Mouse (Mus musculus) hindbrain, embryonic 16.5 days (tissue): ENCODE data around the gene Stub1. TPM values are rescaled to one million over a fixed set of nuclear protein-coding genes. Genes with fewer than 3 reads are reported as not detected.
A peak's percentile ranks its signal among the peaks of the same experiment; 100 is the strongest.

Experiments used
- ATAC-seq: fragments of 200-750 bp; cut with Nextera tagmentation; 2 replicates; pipeline ENCODE4 v1.8.0; 2017; ENCODE audit warnings: moderate TSS enrichment, moderate library complexity
- H3K27ac ChIP-seq: fragments of 300-500 bp; sonication (generic); 2 replicates; pipeline ENCODE4 v1.5.1; 2014; ENCODE audit warnings: low read depth, mild to moderate bottlenecking, control low read depth, low read length, moderate library complexity
- H3K27me3 ChIP-seq: fragments of 300-500 bp; sonication (generic); replicated peaks from 2 replicates; pipeline ENCODE4 v1.6.1; 2014; ENCODE audit warnings: low read length; ENCODE audit not compliant: control insufficient read depth, insufficient read depth
- H3K36me3 ChIP-seq: fragments of 300-500 bp; sonication (generic); 2 replicates; pipeline ENCODE4 v1.6.1; 2014; ENCODE audit warnings: mild to moderate bottlenecking, low read length, moderate library complexity, mixed read lengths; ENCODE audit not compliant: control insufficient read depth, insufficient read depth
- H3K4me1 ChIP-seq: fragments of 300-500 bp; sonication (generic); 2 replicates; pipeline ENCODE4 v1.6.1; 2014; ENCODE audit warnings: low read depth, low read length; ENCODE audit not compliant: control insufficient read depth, insufficient read depth
- H3K4me2 ChIP-seq: fragments of 300-500 bp; sonication (generic); 2 replicates; pipeline ENCODE4 v1.6.1; 2014; ENCODE audit warnings: mild to moderate bottlenecking, low read length, control low read depth, moderate library complexity
- H3K4me3 ChIP-seq: fragments of 300-500 bp; sonication (generic); 2 replicates; pipeline ENCODE4 v1.5.1; 2014; ENCODE audit warnings: mild to moderate bottlenecking, low read length, control low read depth, moderate library complexity
- H3K9ac ChIP-seq: fragments of 300-500 bp; sonication (generic); 2 replicates; pipeline ENCODE4 v1.6.1; 2014; ENCODE audit warnings: low read depth, mild to moderate bottlenecking, control low read depth, low read length, moderate library complexity
- H3K9me3 ChIP-seq: fragments of 300-500 bp; sonication (generic); 2 replicates; pipeline ENCODE4 v1.6.1; 2014; ENCODE audit warnings: mild to moderate bottlenecking, low read length, moderate library complexity; ENCODE audit not compliant: control insufficient read depth
- WGBS: fragments of 180-500 bp; shearing (Covaris S2); extraction: QIAGEN DNeasy Blood & Tissue Kit; methylation state at CpG from one replicate; pipeline ENCODE4 v1.1.7; 2014; 5-methylcytosine and 5-hydroxymethylcytosine counted together
- polyA plus RNA-seq: library from polyadenylated mRNA; unstranded; fragments of >200 nt; fragmentation: Nextera tagmentation; extraction: Ambion mirVana; gene quantifications from 2 replicates; pipeline ENCODE4 v1.2.1, GENCODE M21; 2015

Stub1 gene
- polyA plus RNA-seq, 1 experiment from 2014 or later = 428 TPM

DNA sequence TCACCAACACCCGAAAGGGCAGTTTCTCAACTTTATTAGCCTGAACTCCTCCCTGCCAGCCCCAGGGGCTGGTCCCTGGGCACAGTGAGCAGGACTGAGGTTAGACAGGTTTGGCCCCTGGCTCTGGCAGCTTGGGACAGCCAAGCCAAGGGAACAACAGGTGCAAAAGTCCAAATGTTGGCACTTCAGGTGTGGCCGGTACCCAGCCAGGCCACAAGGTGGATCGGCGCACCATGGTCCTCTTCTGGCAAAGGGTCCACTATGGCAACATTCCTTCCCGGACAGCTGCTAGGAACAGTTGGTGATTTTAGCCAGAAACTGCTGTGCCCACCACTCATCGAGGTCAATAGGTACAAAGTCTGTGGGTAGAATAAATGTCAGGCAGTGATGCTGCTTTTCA lies 30.5 kb upstream of the Stub1 start:
- ATAC-seq = no peak
- H3K9me3 ChIP-seq = no peaks in the 10 kb centered on the region
- no peak overlapping the region for H3K4me2 ChIP-seq
- H3K9ac ChIP-seq = no peak overlapping the region
- no peaks in the 10 kb centered on the region for H3K36me3 ChIP-seq
- WGBS = 91% methylated on average over 6 of the region's 6 CpGs
- peaks cover 31% of the 10 kb centered on the region for H3K4me1 ChIP-seq
- no peak overlapping the region for H3K27ac ChIP-seq
- no peak overlapping the region for H3K4me3 ChIP-seq
- no peaks in the 10 kb centered on the region for H3K27me3 ChIP-seq

DNA sequence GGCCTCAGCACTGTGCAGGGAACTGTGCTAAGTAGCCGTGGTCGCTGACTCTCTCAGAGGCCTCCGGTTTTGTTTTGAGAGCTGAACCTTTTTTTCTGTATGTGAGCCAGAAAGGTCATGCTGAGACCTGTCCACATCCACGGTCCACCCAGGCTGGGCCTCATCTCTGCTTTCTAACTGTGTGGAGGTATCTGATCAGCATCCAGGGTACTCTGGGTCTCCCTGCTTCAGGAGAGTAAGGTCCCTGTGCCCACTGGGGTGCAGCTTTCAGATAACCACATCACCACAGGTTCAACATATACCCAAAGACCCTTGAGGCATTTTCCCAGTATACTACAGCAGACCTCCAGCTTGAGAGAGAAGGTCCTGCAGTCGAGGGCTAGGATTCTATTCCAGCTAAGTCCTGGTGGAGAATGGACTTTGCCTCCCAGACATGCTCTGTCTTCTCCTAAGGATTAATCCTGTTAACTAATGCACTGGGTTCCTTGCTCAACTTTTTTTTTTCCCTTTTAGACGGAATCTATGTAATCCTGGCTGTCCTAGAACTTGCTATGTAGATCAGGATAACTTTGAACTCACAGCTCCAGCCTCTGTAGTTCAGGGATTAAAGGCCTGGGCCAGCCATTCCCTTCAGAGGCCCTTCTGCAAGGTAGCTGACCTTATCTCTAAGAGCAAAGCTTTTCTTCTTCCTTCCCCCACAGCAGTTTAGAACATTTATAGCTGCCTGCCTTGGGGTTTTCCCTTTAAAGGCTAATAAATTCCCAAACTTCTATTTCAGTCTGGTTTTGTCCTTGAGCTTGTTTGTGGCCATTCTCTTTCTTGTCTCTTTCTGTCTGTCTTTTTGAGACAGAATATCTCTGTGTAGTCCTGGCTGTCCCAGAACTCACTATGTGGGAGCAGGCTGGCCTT lies 28.8 kb upstream of the Stub1 start:
- Histone ChIP-seq H3K4me1 (peaks cover 21% of the 10 kb centered on the region), H3K4me3 (peak overlapping the region; percentile 73), H3K27ac (peak overlapping the region; percentile 86), H3K36me3 (no peaks in the 10 kb centered on the region), H3K27me3 (no peaks in the 10 kb centered on the region), H3K9me3 (no peaks in the 10 kb centered on the region), H3K4me2 (peak overlapping the region; percentile 92), H3K9ac (peak overlapping the region; percentile 77)
- 15% methylated on average over 6 of the region's 6 CpGs for WGBS
- peak; percentile 47 for ATAC-seq

DNA sequence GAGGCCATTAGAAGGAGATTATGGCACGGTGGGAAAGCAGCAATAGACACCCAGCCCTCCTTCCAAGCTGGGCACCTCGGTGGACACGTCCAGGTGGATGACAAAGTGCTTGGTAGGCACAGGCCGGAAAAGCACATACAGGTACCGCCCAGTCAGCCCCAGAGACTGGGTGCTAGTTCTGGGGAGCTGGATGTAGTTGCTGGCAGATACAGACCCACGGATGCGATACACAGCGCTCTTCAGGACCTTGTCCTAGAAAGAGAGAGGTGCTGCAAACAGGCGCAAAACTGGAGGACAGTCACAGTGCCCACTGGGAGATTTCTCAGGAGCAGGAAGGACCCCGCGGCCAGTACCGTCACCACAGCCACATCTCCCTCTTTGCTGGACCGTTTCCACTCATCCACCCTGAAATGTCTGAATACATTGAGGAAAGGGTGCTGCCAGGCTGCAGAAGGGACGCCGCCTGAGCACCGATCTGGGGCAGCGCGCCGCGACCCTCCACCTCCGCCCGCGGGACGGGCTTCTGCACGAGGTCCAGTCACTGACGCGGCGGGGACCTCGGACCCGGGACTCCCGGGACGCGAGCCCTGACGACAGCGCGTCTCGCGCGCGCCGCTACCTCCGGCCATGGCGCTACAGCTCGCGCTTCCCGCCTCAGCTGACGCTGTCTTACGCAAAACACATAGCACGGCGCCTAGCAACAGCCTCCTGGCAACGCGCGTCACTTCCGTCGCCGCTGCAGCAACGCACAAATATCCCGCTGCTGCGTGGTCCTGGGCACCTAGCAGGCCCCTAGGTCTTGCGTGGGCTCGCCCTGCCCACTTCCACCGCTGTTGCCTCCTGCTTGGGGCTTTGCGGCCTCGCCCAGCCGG lies 27.9 kb upstream of the Stub1 start, which contains the start of gene Wdr90:
Gene Wdr90, minus strand, starts transcription at position 670 of the 872 bp plus-strand sequence.
- Histone ChIP-seq H3K9me3 (no peaks in the 10 kb centered on the region), H3K4me3 (peak within 1 kb of the TSS; percentile 73), H3K9ac (peak within 1 kb of the TSS; percentile 77), H3K4me1 (peaks cover 18% of the 10 kb centered on the region), H3K4me2 (peak within 1 kb of the TSS; percentile 92), H3K27ac (peak within 1 kb of the TSS; percentile 86), H3K36me3 (no peaks in the 10 kb centered on the region), H3K27me3 (no peaks in the 10 kb centered on the region)
- 4% methylated on average over 65 of the region's 65 CpGs for WGBS
- ATAC-seq = peak; percentile 96

DNA sequence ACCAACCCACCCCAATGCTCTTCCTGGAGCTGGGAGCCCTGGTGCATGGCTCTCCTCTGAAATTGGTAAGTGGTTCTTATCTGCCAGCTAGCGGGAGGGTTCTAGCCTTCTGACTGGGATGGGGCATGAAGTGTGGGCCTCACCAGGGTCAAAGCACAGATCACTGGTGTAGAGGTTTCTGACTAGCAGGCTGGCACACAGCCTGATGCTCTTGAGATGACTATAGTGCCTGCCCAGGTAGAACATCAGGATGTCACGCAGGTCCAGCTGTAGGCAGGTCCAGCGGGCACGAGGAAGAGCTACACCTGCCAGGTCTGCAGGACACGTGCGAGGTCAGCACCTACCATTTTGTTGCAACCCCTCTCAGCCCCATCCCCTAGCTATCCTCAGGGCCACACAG lies 27.0 kb upstream of the Stub1 start:
- H3K9ac ChIP-seq = no peak overlapping the region
- no peaks in the 10 kb centered on the region for H3K9me3 ChIP-seq
- H3K4me2 ChIP-seq = no peak overlapping the region; the same call in 1 of the 2 replicates
- H3K4me1 ChIP-seq = peaks cover 18% of the 10 kb centered on the region
- H3K27ac ChIP-seq = no peak overlapping the region
- no peaks in the 10 kb centered on the region for H3K27me3 ChIP-seq
- WGBS = 94% methylated on average over 6 of the region's 6 CpGs
- peaks cover 3% of the 10 kb centered on the region; the same call in 1 of the 2 replicates for H3K36me3 ChIP-seq
- ATAC-seq = no peak
- H3K4me3 ChIP-seq = no peak overlapping the region

DNA sequence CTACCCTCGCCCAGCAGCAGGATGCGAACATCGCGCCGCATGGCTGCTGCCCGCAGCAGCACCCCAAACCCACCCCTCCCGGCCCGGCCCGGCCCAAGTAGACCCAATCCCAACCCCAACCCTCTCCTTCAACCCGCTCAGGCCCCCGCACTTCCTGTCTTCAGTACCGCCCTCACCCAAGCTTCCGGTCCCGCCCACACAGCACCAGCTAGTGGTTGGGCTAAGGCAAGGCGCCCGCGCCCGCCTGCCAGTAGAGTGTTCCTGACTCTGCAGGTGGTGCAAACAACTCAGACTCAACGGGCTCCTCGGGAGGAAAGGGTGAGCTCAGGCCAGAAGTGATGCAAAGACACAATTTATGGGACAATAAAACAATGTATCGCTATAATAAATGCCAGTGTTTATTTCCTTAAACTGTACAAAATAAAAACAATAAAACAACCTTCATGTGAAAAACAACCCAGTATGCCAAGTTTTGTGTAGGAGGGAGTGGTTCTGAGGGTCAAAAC lies 11.2 kb upstream of the Stub1 start, which contains the start of gene Rhot2:
Gene Rhot2, minus strand, starts transcription at position 456 of the 506 bp plus-strand sequence.
- Histone ChIP-seq H3K9me3 (no peaks in the 10 kb centered on the region), H3K4me2 (peak within 1 kb of the TSS; percentile 95), H3K4me3 (peak within 1 kb of the TSS; percentile 87), H3K27me3 (no peaks in the 10 kb centered on the region), H3K36me3 (peaks cover 36% of the 10 kb centered on the region), H3K27ac (peak within 1 kb of the TSS; percentile 78), H3K4me1 (peaks cover 15% of the 10 kb centered on the region), H3K9ac (peak within 1 kb of the TSS; percentile 87)
- peak; percentile 95 for ATAC-seq
- WGBS = 1% methylated on average over 21 of the region's 21 CpGs

DNA sequence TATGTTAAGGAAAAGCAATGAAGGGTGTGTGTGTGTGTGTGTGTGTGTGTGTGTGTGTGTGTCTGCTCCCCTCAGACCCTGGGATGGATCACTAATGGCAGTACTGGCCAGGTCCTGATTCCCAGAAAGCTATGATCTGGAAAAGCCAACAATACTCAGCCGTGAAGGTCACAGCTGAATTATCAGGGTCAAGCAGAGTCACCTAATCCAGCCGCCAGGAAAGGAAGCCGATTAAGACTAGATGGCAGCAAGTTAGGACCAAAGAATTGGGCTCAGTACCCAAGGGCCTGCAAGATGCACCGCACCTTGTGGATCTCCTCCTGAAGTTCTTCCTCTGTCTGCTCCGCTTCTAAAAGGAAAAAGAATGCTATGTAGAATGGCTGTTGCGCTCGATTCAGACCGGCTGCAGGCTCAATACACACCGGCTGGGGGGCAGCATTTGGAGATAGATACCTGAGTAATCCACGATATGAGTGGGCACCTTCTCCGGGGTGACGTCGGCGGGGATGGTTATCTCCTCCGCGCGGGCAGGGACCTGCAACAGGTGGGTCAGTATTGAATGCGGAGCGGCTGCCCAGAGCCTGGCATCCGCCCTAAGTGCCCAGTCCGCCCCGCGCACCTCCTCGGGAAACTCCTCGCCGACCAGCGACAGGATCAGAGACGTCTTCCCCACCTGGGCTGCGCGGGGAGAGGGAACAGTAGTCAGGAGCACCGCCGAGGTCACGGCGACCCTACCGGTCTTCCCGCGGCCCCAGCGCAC lies 10.6 kb upstream of the Stub1 start:
- H3K4me3 ChIP-seq = peak overlapping the region; percentile 87
- peaks cover 15% of the 10 kb centered on the region for H3K4me1 ChIP-seq
- H3K27ac ChIP-seq = peak overlapping the region; percentile 78
- peak; percentile 59 for ATAC-seq
- H3K4me2 ChIP-seq = peak overlapping the region; percentile 95
- H3K36me3 ChIP-seq = peaks cover 43% of the 10 kb centered on the region
- H3K9me3 ChIP-seq = no peaks in the 10 kb centered on the region
- H3K9ac ChIP-seq = peak overlapping the region; percentile 87
- 3% methylated on average over 38 of the region's 38 CpGs for WGBS
- H3K27me3 ChIP-seq = no peaks in the 10 kb centered on the region

DNA sequence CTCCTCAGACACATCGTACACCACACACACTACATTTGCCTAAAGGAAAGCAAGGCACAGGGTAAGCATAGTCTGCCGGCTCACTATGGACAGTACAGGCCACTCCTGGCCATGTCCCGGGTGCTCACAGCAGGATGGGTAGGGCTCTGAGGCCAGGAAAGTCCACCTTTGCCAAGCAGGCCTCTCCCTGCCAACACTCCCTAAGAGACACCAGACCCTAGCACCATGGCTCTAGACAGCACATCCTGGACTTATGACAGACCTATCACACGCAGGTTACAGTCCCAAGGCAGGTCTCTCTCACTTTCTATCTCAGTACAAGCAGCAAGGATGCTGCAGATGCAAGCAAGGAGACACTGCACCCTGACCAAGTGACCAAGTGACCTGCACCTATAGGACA lies 9.9 kb upstream of the Stub1 start:
- Histone ChIP-seq H3K9ac (no peak overlapping the region), H3K4me2 (peak overlapping the region; percentile 95), H3K27me3 (no peaks in the 10 kb centered on the region), H3K4me1 (peaks cover 16% of the 10 kb centered on the region), H3K4me3 (peak overlapping the region; percentile 87; the same call in 1 of the 2 replicates), H3K36me3 (peaks cover 40% of the 10 kb centered on the region), H3K27ac (no peak overlapping the region), H3K9me3 (no peaks in the 10 kb centered on the region)
- no peak for ATAC-seq
- 88% methylated on average over 4 of the region's 4 CpGs for WGBS

DNA sequence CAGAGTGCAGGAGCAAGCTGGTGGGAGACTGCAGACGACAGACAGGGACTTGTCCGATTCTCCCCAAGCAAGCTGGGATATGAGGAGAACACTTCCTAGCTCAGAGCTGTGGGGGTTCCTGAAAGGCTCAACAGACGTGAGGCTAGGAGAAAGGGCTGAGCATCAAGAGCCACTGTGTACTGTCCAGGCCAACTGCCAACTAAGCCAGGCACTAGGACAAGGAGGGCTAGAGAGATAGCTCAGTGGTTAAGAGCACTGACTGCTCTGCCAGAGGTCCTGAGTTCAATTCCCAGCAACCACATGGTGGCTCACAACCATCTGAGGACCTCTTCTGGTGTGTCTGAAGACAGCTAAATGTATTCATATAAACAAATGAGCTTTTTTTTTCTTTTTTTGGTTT lies 9.3 kb upstream of the Stub1 start:
- Histone ChIP-seq H3K27me3 (no peaks in the 10 kb centered on the region), H3K4me3 (no peak overlapping the region), H3K4me1 (peaks cover 23% of the 10 kb centered on the region), H3K9ac (no peak overlapping the region), H3K36me3 (peaks cover 40% of the 10 kb centered on the region), H3K9me3 (no peaks in the 10 kb centered on the region), H3K4me2 (no peak overlapping the region), H3K27ac (no peak overlapping the region)
- no peak for ATAC-seq
- WGBS = 80% methylated on average over 3 of the region's 3 CpGs
